Mouse (Mus musculus): ENCODE measurements at regions not wholly inside any gene's neighbourhood (a gene's known extent, or its start where the extent isn't known, plus 50 kb on each side); places are given as distances from the start of the nearest gene placed in this dataset.

DNA sequence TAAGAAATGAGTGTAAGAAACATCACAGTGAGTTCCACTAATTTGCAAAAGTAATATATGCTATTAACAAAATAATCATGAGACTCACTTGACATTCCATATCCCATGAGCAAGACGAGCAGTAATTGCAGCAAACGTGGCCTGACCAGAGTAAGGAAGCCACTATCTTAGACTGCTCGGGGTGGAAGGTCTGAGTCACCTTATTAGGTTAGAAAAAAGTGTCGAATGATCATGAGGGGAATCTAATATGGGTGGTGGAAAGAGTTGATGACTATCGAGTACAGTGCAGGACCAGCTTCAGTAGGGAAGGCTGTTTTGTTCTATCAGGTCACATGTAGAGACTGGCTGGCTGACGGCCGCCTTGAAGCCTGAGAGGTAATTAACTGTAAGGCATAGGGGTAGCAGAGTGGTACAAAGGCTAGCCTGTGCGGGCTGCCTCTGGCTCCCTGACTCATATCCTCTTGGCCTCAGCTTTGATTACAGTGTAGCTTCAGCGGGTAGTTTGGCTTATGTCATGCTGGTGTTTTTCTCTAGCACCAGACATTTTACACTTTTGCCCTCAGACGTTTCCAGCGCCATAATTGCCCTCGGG, 167.9 kb upstream of the Cdkn2b start:
- TF ChIP-seq CTCF (IDR thresholded peaks at IDR 0.05; ENCODE audit: control insufficient read depth, insufficient read depth, insufficient replicate concordance, low read depth, low read length) (no peak), POLR2A (IDR thresholded peaks at IDR 0.05; ENCODE audit: control insufficient read depth, low read depth, low read length) (no peak)
